In genomic region chr1:151342968-151343367, GRCm38 (mm10) we compare ENCODE assay signal across 8 mouse cellular contexts. TPM values are rescaled to one million over a fixed set of nuclear protein-coding genes. Genes with fewer than 3 reads are reported as not detected.
DNase-seq lines count a peak whose midpoint lies in the region; ATAC-seq and TF ChIP-seq lines count a peak whose summit lies in the region.

No protein-coding gene starts in this region.

- DNase-seq in testis, postnatal 10 days (ENCODE audit: low spot score): no peak
- DNase-seq in heart, adult 8-10 months (ENCODE audit: low spot score): peak; percentile 60
- no peak for DNase-seq in right cerebral cortex, postnatal 4 days
- DNase-seq in layer of hippocampus, postnatal 10 days (ENCODE audit: low spot score in 2 of 2): no peak

- 30% methylated on average over 6 of the region's 6 CpGs for WGBS in kidney, embryonic 14.5 days
- 9% methylated on average over 6 of the region's 6 CpGs for WGBS in macrophage (ENCODE audit: missing documents)

- no peaks in the 10 kb centered on the region for H3K4me1 ChIP-seq in testis, adult 2 months (ENCODE audit: control insufficient read depth, insufficient read depth, low read length)
- peaks cover 8% of the 10 kb centered on the region; the same call in 1 of the 2 replicates for H3K4me1 ChIP-seq in kidney, embryonic 14.5 days (ENCODE audit: control insufficient read depth, insufficient read depth, low read length)

- peaks cover 28% of the 10 kb centered on the region for H3K79me2 ChIP-seq in macrophage (ENCODE audit: inconsistent target)

- H3K4me2 ChIP-seq in kidney, embryonic 14.5 days (replicated peaks; ENCODE audit: low read depth, low read length): peak overlapping the region; percentile 40

- no peaks in the 10 kb centered on the region for H3K9me3 ChIP-seq in kidney, embryonic 14.5 days (ENCODE audit: control insufficient read depth, low read length)

- peak overlapping the region; percentile 98; the same call in 1 of the 2 replicates for H3K9ac ChIP-seq in kidney, embryonic 14.5 days (ENCODE audit: low read depth, low read length)

- peak overlapping the region; percentile 85 for H3K4me3 ChIP-seq in testis, adult 2 months (ENCODE audit: control insufficient read depth, low read depth, low read length)
- H3K4me3 ChIP-seq in kidney, embryonic 14.5 days (ENCODE audit: low read length): peak overlapping the region; percentile 98; the same call in 1 of the 2 replicates
- peak overlapping the region; percentile 64 for H3K4me3 ChIP-seq in macrophage (ENCODE audit: inconsistent target)

- no peak for TF ChIP-seq CTCF in testis, adult 2 months (IDR thresholded peaks at IDR 0.05; ENCODE audit: control insufficient read depth, insufficient read depth, insufficient replicate concordance, low read depth, low read length)

- no peaks in the 10 kb centered on the region for H3K36me3 ChIP-seq in testis, adult 2 months (ENCODE audit: control insufficient read depth, insufficient read depth, low read length)
- no peaks in the 10 kb centered on the region for H3K36me3 ChIP-seq in kidney, embryonic 14.5 days (ENCODE audit: control insufficient read depth, insufficient read depth, low read length)
- no peaks in the 10 kb centered on the region for H3K36me3 ChIP-seq in macrophage (ENCODE audit: inconsistent target)

- no peak for TF ChIP-seq POLR2A in testis, adult 2 months (IDR thresholded peaks at IDR 0.05; ENCODE audit: control insufficient read depth, low read depth, low read length)

- H3K27ac ChIP-seq in testis, adult 2 months (ENCODE audit: control insufficient read depth, insufficient read depth, low read depth, low read length): peak overlapping the region; percentile 66; the same call in 1 of the 2 replicates
- H3K27ac ChIP-seq in kidney, embryonic 14.5 days (ENCODE audit: low read depth, low read length): no peak overlapping the region
- H3K27ac ChIP-seq in macrophage: peak overlapping the region; percentile 90

- H3K27me3 ChIP-seq in testis, adult 2 months (ENCODE audit: control insufficient read depth, insufficient read depth, low read length): no peaks in the 10 kb centered on the region
- no peaks in the 10 kb centered on the region for H3K27me3 ChIP-seq in kidney, embryonic 14.5 days (ENCODE audit: control insufficient read depth, insufficient read depth, low read length)

- ATAC-seq in kidney, embryonic 14.5 days (ENCODE audit: low FRiP score, low TSS enrichment): no peak
- ATAC-seq in activated CD4-positive, CD25-positive, alpha-beta regulatory T cell, adult 4 months: no peak

RNA-seq across cellular contexts. Expression of gene Ivns1abp, which starts 1.3 kb away (rescaled TPM):
- 53.7 and 73.0 TPM in 2 replicates for polyA plus RNA-seq in testis, adult 2 months (2012; rRNA removed)
- total RNA-seq in heart, adult 8-10 months (2022): 100 to 1,000 TPM; 828 to 896 (median 874) TPM
- 208 and 414 TPM in 2 replicates for polyA plus RNA-seq in kidney, embryonic 14.5 days (2014; fragmentation: Nextera tagmentation; extraction: Ambion mirVana)
- 100 to 1,000 TPM in 14 of 26 experiments, 10 to 100 TPM in 12; 40.0 to 337 (median 106) TPM for total RNA-seq in macrophage (2018; cell fraction: chromatin; rRNA removed)
- total RNA-seq in macrophage (2018; cell fraction: cytosol; rRNA removed): 10 to 100 TPM; 18.9 to 73.2 (median 34.3) TPM
- 100 to 1,000 TPM in 12 of 26 experiments, 10 to 100 TPM in 14; 31.8 to 339 (median 97.2) TPM for total RNA-seq in macrophage (2018; cell fraction: nucleus; rRNA removed)
- 48.2 to 82.7 TPM (median 58.0 TPM) in 3 replicates for polyA plus RNA-seq in macrophage (2018)
- polyA plus RNA-seq in activated CD4-positive, CD25-positive, alpha-beta regulatory T cell, adult 4 months (2017; shearing (Covaris generic)): 100 to 1,000 TPM; 102 to 121 TPM
- total RNA-seq in layer of hippocampus, postnatal 10 days (2021): 100 to 1,000 TPM; 115 to 126 TPM
